Mouse (Mus musculus): ENCODE results near the gene Wdr70. TPM values are rescaled to one million over a fixed set of nuclear protein-coding genes. Genes with fewer than 3 reads are reported as not detected.

Wdr70 gene
- total and polyA plus RNA-seq, 3 experiments, result 25.2 to 71.4 (median 59.8) TPM

GRCm38 (mm10) chr15:7972528-7972927, 126.5 kb downstream of the Wdr70 start:
- DNase-seq (ENCODE audit: low spot score) (no peak), ATAC-seq (ENCODE audit: extremely low read depth, insufficient number of reproducible peaks, low FRiP score, poor library complexity, severe bottlenecking) (no peak)
- Histone ChIP-seq H3K4me1 (ENCODE audit: insufficient read depth, low read depth, low read length) (no peaks in the 10 kb centered on the region), H3K36me3 (replicated peaks) (peaks cover 21% of the 10 kb centered on the region), H3K9me3 (replicated peaks) (no peaks in the 10 kb centered on the region), H3K4me3 (ENCODE audit: low read depth, low read length) (no peak overlapping the region), H3K27me3 (ENCODE audit: insufficient read depth, low read length) (no peaks in the 10 kb centered on the region)
- no peak for TF ChIP-seq POLR2AphosphoS5 (IDR thresholded peaks at IDR 0.05; ENCODE audit: insufficient replicate concordance, low read depth, low read length)

GRCm38 (mm10) chr15:7962786-7963185, 136.2 kb downstream of the Wdr70 start:
- no peak for TF ChIP-seq GATA2 (IDR thresholded peaks at IDR 0.05; ENCODE audit: borderline replicate concordance, low read depth, low read length)
- no peak for TF ChIP-seq TAL1 (conservative IDR thresholded peaks at IDR 0.05; ENCODE audit: low read depth, low read length)
- no peak for TF ChIP-seq GATA1 (IDR thresholded peaks at IDR 0.05; ENCODE audit: borderline replicate concordance, low read length)
- no peak for TF ChIP-seq CTCF (IDR thresholded peaks at IDR 0.05; ENCODE audit: low read depth, low read length)
- TF ChIP-seq POLR2AphosphoS5 (IDR thresholded peaks at IDR 0.05; ENCODE audit: insufficient replicate concordance, low read depth, low read length), result no peak
- H3K4me3 ChIP-seq (ENCODE audit: low read depth, low read length), result no peak overlapping the region
- no peaks in the 10 kb centered on the region for H3K4me1 ChIP-seq (ENCODE audit: insufficient read depth, low read depth, low read length)
- ATAC-seq (ENCODE audit: extremely low read depth, insufficient number of reproducible peaks, low FRiP score, poor library complexity, severe bottlenecking) (no peak), DNase-seq (ENCODE audit: low spot score) (no peak)
- H3K36me3 ChIP-seq (replicated peaks), result peaks cover 11% of the 10 kb centered on the region
- H3K9me3 ChIP-seq (replicated peaks), result no peaks in the 10 kb centered on the region
- no peaks in the 10 kb centered on the region for H3K27me3 ChIP-seq (ENCODE audit: insufficient read depth, low read length)

GRCm38 (mm10) chr15:7961489-7961888, 137.5 kb downstream of the Wdr70 start:
- H3K4me1 ChIP-seq (ENCODE audit: insufficient read depth, low read depth, low read length), result no peaks in the 10 kb centered on the region
- H3K9me3 ChIP-seq (replicated peaks), result no peaks in the 10 kb centered on the region
- DNase-seq (ENCODE audit: low spot score), result no peak
- ATAC-seq (ENCODE audit: extremely low read depth, insufficient number of reproducible peaks, low FRiP score, poor library complexity, severe bottlenecking), result no peak
- no peak overlapping the region for H3K4me3 ChIP-seq (ENCODE audit: low read depth, low read length)
- no peaks in the 10 kb centered on the region for H3K27me3 ChIP-seq (ENCODE audit: insufficient read depth, low read length)
- H3K36me3 ChIP-seq (replicated peaks), result peaks cover 8% of the 10 kb centered on the region
- no peak for TF ChIP-seq TAL1 (conservative IDR thresholded peaks at IDR 0.05; ENCODE audit: low read depth, low read length)
- no peak for TF ChIP-seq CTCF (IDR thresholded peaks at IDR 0.05; ENCODE audit: low read depth, low read length)
- TF ChIP-seq GATA1 (IDR thresholded peaks at IDR 0.05; ENCODE audit: borderline replicate concordance, low read length), result no peak
- TF ChIP-seq POLR2AphosphoS5 (IDR thresholded peaks at IDR 0.05; ENCODE audit: insufficient replicate concordance, low read depth, low read length), result no peak
- TF ChIP-seq GATA2 (IDR thresholded peaks at IDR 0.05; ENCODE audit: borderline replicate concordance, low read depth, low read length), result no peak

- Histone ChIP-seq H3K9me3 (replicated peaks) (no peaks in the 10 kb centered on the region), H3K36me3 (replicated peaks) (peaks cover 20% of the 10 kb centered on the region), H3K4me3 (ENCODE audit: low read depth, low read length) (no peak overlapping the region), H3K4me1 (ENCODE audit: insufficient read depth, low read depth, low read length) (no peaks in the 10 kb centered on the region), H3K27me3 (ENCODE audit: insufficient read depth, low read length) (no peaks in the 10 kb centered on the region)
- TF ChIP-seq CTCF (IDR thresholded peaks at IDR 0.05; ENCODE audit: low read depth, low read length), result no peak
- TF ChIP-seq POLR2AphosphoS5 (IDR thresholded peaks at IDR 0.05; ENCODE audit: insufficient replicate concordance, low read depth, low read length), result no peak
- no peak for TF ChIP-seq GATA1 (IDR thresholded peaks at IDR 0.05; ENCODE audit: borderline replicate concordance, low read length)
- TF ChIP-seq TAL1 (conservative IDR thresholded peaks at IDR 0.05; ENCODE audit: low read depth, low read length), result no peak
- no peak for TF ChIP-seq GATA2 (IDR thresholded peaks at IDR 0.05; ENCODE audit: borderline replicate concordance, low read depth, low read length)
- ATAC-seq (ENCODE audit: extremely low read depth, insufficient number of reproducible peaks, low FRiP score, poor library complexity, severe bottlenecking), result no peak
- DNase-seq (ENCODE audit: low spot score), result no peak
Observed at GRCm38 (mm10) chr15:7956899-7957298, 142.1 kb downstream of the Wdr70 start.

- no peaks in the 10 kb centered on the region for H3K27me3 ChIP-seq (ENCODE audit: insufficient read depth, low read length)
- no peak for DNase-seq (ENCODE audit: low spot score)
- no peak overlapping the region for H3K4me3 ChIP-seq (ENCODE audit: low read depth, low read length)
- ATAC-seq (ENCODE audit: extremely low read depth, insufficient number of reproducible peaks, low FRiP score, poor library complexity, severe bottlenecking), result no peak
- peaks cover 12% of the 10 kb centered on the region for H3K36me3 ChIP-seq (replicated peaks)
- no peaks in the 10 kb centered on the region for H3K4me1 ChIP-seq (ENCODE audit: insufficient read depth, low read depth, low read length)
- TF ChIP-seq GATA2 (IDR thresholded peaks at IDR 0.05; ENCODE audit: borderline replicate concordance, low read depth, low read length), result no peak
- no peak for TF ChIP-seq GATA1 (IDR thresholded peaks at IDR 0.05; ENCODE audit: borderline replicate concordance, low read length)
- TF ChIP-seq POLR2AphosphoS5 (IDR thresholded peaks at IDR 0.05; ENCODE audit: insufficient replicate concordance, low read depth, low read length), result no peak
- no peaks in the 10 kb centered on the region for H3K9me3 ChIP-seq (replicated peaks)
Observed at GRCm38 (mm10) chr15:7950561-7950960, 148.4 kb downstream of the Wdr70 start.

GRCm38 (mm10) chr15:7941690-7942089, 157.3 kb downstream of the Wdr70 start:
- H3K9me3 ChIP-seq (replicated peaks), result no peaks in the 10 kb centered on the region
- no peak overlapping the region for H3K4me3 ChIP-seq (ENCODE audit: low read depth, low read length)
- TF ChIP-seq POLR2AphosphoS5 (IDR thresholded peaks at IDR 0.05; ENCODE audit: insufficient replicate concordance, low read depth, low read length) (no peak), GATA2 (IDR thresholded peaks at IDR 0.05; ENCODE audit: borderline replicate concordance, low read depth, low read length) (no peak), GATA1 (IDR thresholded peaks at IDR 0.05; ENCODE audit: borderline replicate concordance, low read length) (no peak), CTCF (IDR thresholded peaks at IDR 0.05; ENCODE audit: low read depth, low read length) (no peak), TAL1 (conservative IDR thresholded peaks at IDR 0.05; ENCODE audit: low read depth, low read length) (no peak)
- H3K4me1 ChIP-seq (ENCODE audit: insufficient read depth, low read depth, low read length), result 0 out of 2 replicates have a peak, but pooled peaks cover 3% of the 10 kb centered on the region
- DNase-seq (ENCODE audit: low spot score) (no peak), ATAC-seq (ENCODE audit: extremely low read depth, insufficient number of reproducible peaks, low FRiP score, poor library complexity, severe bottlenecking) (no peak)
- H3K27me3 ChIP-seq (ENCODE audit: insufficient read depth, low read length), result no peaks in the 10 kb centered on the region
- no peaks in the 10 kb centered on the region for H3K36me3 ChIP-seq (replicated peaks)
